Mouse (Mus musculus) intestine, embryonic 15.5 days (tissue): ENCODE data around the gene Tagln. TPM values are rescaled to one million over a fixed set of nuclear protein-coding genes. Genes with fewer than 3 reads are reported as not detected.

Experiments used
- ATAC-seq: fragments of 200-750 bp; cut with Nextera tagmentation; 2 replicates; pipeline ENCODE4 v1.8.0; 2017; ENCODE audit warnings: moderate TSS enrichment, moderate library complexity
- H3K27ac ChIP-seq: fragments of 300-500 bp; sonication (generic); 2 replicates; pipeline ENCODE4 v1.5.1; 2015; ENCODE audit warnings: mild to moderate bottlenecking, inconsistent platforms
- H3K27me3 ChIP-seq: fragments of 300-500 bp; sonication (generic); replicated peaks from 2 replicates; pipeline ENCODE4 v1.6.1; 2015; ENCODE audit warnings: inconsistent platforms
- H3K36me3 ChIP-seq: fragments of 300-500 bp; sonication (generic); 2 replicates; pipeline ENCODE4 v1.6.1; 2015; ENCODE audit warnings: inconsistent platforms
- H3K4me1 ChIP-seq: fragments of 300-500 bp; sonication (generic); replicated peaks from 2 replicates; pipeline ENCODE4 v1.6.1; 2015; ENCODE audit warnings: inconsistent platforms
- H3K4me2 ChIP-seq: fragments of 300-500 bp; sonication (generic); replicated peaks from 2 replicates; pipeline ENCODE4 v1.6.1; 2015; ENCODE audit warnings: mild to moderate bottlenecking, inconsistent platforms
- H3K4me3 ChIP-seq: fragments of 300-500 bp; sonication (generic); replicated peaks from 2 replicates; pipeline ENCODE4 v1.5.1; 2015; ENCODE audit warnings: inconsistent platforms
- H3K9ac ChIP-seq: fragments of 300-500 bp; sonication (generic); 2 replicates; pipeline ENCODE4 v1.6.1; 2015; ENCODE audit warnings: inconsistent platforms
- H3K9me3 ChIP-seq: fragments of 300-500 bp; sonication (generic); 2 replicates; pipeline ENCODE4 v1.6.1; 2016; ENCODE audit warnings: inconsistent platforms
- WGBS: fragments of 180-500 bp; shearing (Covaris S2); methylation state at CpG from one replicate; pipeline ENCODE4 v1.1.7; 2015; 5-methylcytosine and 5-hydroxymethylcytosine counted together
- polyA plus RNA-seq: library from polyadenylated mRNA; unstranded; fragments of >200 nt; fragmentation: Nextera tagmentation; extraction: Ambion mirVana; gene quantifications from 2 replicates; pipeline ENCODE4 v1.2.1, GENCODE M21; 2015

Tagln gene
- polyA plus RNA-seq, 1 experiment from 2014 or later = 304 TPM

DNA sequence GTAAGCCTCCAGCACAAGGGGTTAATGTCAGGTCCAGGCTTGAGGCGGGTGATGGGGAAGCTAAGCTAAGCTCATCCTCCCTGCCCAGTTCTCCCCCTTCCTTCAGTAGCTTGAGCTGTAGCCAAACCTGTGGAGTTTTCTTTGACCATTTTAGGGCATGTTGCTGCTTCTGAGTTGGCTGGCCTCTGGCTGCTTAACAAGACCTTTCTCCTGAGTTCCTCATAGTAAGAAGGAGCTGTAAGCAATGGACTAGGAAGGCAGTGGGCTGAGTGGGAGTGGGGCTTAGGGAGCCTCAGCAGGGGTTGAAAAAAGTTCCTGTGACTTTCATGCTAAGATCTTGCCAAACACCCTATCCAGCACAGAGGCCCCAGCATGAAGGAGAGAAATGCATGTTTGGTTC, 16.0 kb downstream of the Tagln start:
- H3K9me3 ChIP-seq = no peaks in the 10 kb centered on the region
- 44% methylated on average over 1 of the region's 1 CpGs for WGBS
- peaks cover 36% of the 10 kb centered on the region for H3K36me3 ChIP-seq
- no peak overlapping the region for H3K4me3 ChIP-seq
- peak; percentile 72 for ATAC-seq
- H3K9ac ChIP-seq = no peak overlapping the region; the same call in 1 of the 2 replicates
- peak overlapping the region; percentile 67 for H3K27ac ChIP-seq
- H3K27me3 ChIP-seq = no peaks in the 10 kb centered on the region
- H3K4me1 ChIP-seq = no peaks in the 10 kb centered on the region
- no peak overlapping the region for H3K4me2 ChIP-seq

DNA sequence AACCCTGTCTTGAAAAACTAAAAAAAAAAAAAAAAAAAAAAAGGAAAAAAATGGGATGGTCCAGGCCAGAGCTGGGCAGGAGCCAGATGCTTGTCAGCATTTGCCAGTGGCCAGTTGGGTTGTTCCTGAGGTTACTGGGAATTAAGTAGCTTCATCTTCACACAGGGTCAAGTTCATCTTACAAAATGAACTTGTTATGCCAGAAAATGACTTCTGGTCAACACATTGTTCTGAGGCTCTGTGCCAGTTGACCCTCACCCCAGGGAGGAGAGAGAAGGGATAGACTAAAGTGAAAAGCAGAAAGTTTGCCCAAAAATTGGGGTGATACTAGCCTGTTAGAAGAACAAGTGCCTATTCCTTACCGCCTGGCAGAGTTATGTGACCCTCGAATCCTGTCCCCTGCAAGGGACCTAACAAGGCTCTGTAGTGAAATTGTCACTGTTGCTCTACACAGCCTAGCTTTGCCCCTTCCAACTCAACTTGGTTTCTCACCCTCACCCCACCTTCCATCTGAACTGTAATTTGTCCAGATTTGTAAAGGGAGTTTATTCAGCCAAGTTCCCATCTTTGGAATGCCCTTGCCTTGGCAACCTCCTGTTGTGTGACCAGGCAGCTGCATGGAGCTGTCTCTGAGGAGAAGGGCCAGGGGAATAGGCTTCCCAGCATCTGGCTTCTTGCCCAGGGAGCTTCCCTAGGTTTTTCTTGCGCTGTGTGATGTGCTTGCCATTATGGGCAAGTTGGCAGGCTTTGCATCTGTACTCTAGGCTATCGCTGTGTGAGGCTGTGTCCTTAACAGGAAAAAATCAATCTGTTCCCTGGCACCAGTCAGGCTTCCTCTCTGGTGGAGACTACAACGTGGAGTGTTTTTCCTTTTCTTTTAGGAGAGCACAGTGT, 18.6 kb downstream of the Tagln start:
- H3K27ac ChIP-seq = peak overlapping the region; percentile 44; the same call in 1 of the 2 replicates
- ATAC-seq = no peak
- 71% methylated on average over 5 of the region's 5 CpGs for WGBS

DNA sequence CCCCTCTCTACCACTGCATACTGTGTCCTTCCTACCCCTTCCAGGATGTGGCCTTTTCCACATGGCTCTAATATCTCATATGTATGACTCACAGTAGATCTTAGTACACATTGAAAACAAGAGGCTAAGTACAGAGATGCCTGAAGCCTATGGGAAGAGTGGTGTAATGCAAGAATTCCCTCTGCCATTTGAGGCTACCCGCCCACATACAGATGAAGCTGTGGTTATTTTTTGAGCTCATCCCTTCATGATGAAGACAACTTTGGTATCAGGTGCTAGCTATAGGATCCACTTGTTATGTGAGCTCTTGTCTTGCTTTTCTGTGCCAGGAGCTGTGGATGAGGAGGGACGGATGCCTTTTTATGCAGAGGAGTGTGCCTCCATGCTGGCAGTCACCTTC, 20.2 kb downstream of the Tagln start:
- peaks cover 37% of the 10 kb centered on the region for H3K36me3 ChIP-seq
- WGBS = 88% methylated on average over 2 of the region's 2 CpGs

More for the DNA sequence above, 18.6 kb downstream of the Tagln start:
- Histone ChIP-seq H3K4me1 (no peaks in the 10 kb centered on the region), H3K27me3 (no peaks in the 10 kb centered on the region), H3K9ac (no peak overlapping the region), H3K4me2 (no peak overlapping the region), H3K36me3 (peaks cover 32% of the 10 kb centered on the region), H3K9me3 (no peaks in the 10 kb centered on the region), H3K4me3 (no peak overlapping the region)

DNA sequence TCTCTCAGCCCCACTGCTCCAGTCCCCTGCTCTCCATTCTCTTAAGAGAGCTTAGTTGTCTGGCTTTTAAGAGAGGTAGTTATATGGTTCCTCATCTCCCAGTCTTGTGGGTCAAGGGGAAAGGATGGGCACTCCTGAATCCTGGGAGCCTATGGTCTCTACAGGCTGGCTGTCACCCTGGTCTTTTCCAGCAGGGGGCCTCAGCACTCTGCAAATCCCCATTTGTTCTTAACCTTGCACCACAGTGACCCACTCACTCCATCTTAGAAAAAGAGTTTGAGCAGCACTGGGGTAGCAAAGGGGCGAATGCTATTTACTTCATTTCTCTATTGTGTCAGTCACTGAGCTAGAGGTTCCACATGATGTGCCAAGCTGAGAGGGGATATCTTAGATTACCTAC, 24.2 kb downstream of the Tagln start:
- Histone ChIP-seq H3K27me3 (no peaks in the 10 kb centered on the region), H3K4me2 (no peak overlapping the region), H3K9ac (no peak overlapping the region), H3K36me3 (peaks cover 34% of the 10 kb centered on the region), H3K27ac (no peak overlapping the region), H3K4me1 (peaks cover 11% of the 10 kb centered on the region), H3K4me3 (no peak overlapping the region), H3K9me3 (no peaks in the 10 kb centered on the region)
- WGBS = 62% methylated on average over 1 of the region's 1 CpGs
- no peak for ATAC-seq

More for the DNA sequence above, 20.2 kb downstream of the Tagln start:
- ATAC-seq = no peak
- Histone ChIP-seq H3K4me2 (no peak overlapping the region), H3K9me3 (no peaks in the 10 kb centered on the region), H3K9ac (no peak overlapping the region), H3K27ac (no peak overlapping the region), H3K4me3 (no peak overlapping the region), H3K4me1 (no peaks in the 10 kb centered on the region), H3K27me3 (no peaks in the 10 kb centered on the region)

DNA sequence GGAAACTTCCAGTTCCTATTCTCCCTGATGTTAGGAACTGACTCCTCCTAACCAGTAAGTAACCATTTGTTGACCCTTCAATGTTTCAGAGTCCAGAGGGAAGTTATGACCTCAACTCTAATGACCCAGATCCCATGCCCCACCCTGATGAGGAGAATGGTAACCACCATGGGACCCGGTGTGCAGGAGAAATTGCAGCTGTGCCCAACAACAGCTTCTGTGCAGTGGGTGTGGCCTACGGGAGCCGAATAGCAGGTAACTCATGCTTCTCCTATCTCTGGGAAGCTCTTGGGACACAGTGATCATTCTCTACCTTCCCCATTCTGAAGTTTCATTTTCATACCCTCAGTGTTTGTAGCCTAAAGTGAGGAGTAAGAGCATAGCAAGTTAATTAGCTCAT, 24.9 kb downstream of the Tagln start:
- Histone ChIP-seq H3K9ac (no peak overlapping the region), H3K9me3 (no peaks in the 10 kb centered on the region), H3K36me3 (peaks cover 31% of the 10 kb centered on the region), H3K4me2 (no peak overlapping the region), H3K27me3 (no peaks in the 10 kb centered on the region), H3K27ac (no peak overlapping the region), H3K4me3 (no peak overlapping the region), H3K4me1 (peaks cover 11% of the 10 kb centered on the region)
- ATAC-seq = no peak
- 83% methylated on average over 3 of the region's 3 CpGs for WGBS

DNA sequence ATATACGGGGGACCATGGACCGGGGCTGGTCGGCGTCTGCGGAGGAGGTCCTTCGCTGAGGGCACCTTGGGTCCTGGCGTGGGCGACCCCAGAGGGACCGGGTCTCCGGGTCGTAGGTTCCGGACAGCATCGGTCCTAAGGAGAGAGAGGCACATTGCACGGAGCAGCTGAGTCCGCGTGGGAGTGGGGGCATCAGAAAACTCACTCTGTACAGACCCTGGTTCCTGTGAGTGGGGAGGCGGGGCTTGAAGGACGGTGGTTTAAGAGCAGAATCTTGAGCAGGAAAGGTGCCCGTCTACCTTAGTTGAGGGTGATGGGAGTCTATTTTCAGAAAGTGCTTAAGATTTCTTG, 28.8 kb downstream of the Tagln start:
- WGBS = under 1% methylated on average over 19 of the region's 19 CpGs
- no peaks in the 10 kb centered on the region for H3K27me3 ChIP-seq
- peaks cover 20% of the 10 kb centered on the region for H3K36me3 ChIP-seq
- ATAC-seq = peak; percentile 44
- peaks cover 15% of the 10 kb centered on the region for H3K4me1 ChIP-seq
- H3K4me2 ChIP-seq = peak overlapping the region; percentile 77
- H3K4me3 ChIP-seq = peak overlapping the region; percentile 96
- H3K9ac ChIP-seq = peak overlapping the region; percentile 93
- peak overlapping the region; percentile 97 for H3K27ac ChIP-seq
- H3K9me3 ChIP-seq = no peaks in the 10 kb centered on the region

DNA sequence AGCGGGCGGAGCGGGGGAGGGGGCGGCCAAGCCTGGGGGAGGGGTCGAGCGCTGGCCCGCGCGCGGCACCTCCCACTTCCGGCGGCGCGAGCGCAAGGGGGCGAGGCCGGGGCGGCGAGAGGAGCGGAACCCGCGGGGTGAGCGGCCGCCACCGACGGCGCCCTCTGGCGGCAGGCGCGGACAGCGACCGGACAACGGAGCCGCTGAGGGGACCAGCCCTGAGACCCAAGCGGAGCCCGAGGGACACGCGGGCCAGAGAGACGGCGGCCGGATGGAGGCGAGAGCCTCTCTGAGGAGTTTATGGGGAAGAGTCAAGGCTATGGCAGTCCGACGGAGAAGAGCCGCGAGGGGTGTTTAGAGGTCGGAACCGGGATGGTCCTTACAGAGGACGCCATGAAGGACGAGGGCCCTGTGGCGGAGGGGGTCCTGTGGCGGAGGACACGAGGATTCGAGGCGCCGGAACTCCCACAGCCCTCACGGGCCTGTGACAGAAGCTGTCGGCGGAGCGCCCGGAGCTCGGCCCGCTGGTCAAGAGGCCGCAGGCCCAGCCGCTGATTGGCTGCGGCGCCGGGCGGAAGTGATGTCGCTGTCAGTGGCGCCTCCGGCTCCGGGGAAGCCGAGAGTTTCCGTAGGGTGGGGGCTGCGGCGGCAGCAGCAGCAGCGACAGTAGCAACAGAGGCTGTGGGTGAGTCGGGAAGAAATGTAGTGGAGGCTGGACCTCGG, 29.3 kb downstream of the Tagln start, which contains the start of the genes Pcsk7 and Rnf214:
Gene Pcsk7, plus strand, starts transcription at position 143 of the 723 bp plus-strand sequence.
Gene Rnf214, minus strand, starts transcription at position 557 of the 723 bp plus-strand sequence.
- H3K4me2 ChIP-seq = peak within 1 kb of the TSS; percentile 77
- peak; percentile 96 for ATAC-seq
- under 1% methylated on average over 69 of the region's 80 CpGs for WGBS
- no peaks in the 10 kb centered on the region for H3K9me3 ChIP-seq
- H3K4me1 ChIP-seq = peaks cover 15% of the 10 kb centered on the region
- H3K36me3 ChIP-seq = peaks cover 20% of the 10 kb centered on the region
- peak within 1 kb of the TSS; percentile 93 for H3K9ac ChIP-seq
- no peaks in the 10 kb centered on the region for H3K27me3 ChIP-seq
- H3K4me3 ChIP-seq = peak within 1 kb of the TSS; percentile 96
- H3K27ac ChIP-seq = peak within 1 kb of the TSS; percentile 97

DNA sequence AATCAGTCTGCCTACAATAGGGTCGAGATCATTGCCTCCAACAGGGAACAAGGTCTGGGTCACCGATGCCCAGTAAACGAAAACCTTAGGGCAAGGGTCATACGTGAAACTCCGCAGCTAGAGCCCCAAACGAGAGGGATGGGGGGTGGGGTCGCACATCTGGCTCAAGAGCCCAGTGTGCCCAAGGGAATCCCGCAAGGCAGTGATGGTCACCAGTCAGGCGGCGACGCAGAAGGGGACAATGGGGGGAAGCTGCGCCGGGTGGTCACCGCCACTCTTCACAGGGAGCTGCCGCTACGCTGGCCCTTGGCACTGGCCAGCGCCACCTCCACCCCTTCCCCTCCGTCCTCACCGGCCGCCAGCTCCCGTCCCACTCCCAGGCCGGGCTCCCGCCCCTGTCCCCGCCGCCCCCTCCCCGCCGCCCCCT, 30.0 kb downstream of the Tagln start:
- under 1% methylated on average over 16 of the region's 27 CpGs for WGBS
- H3K9ac ChIP-seq = peak overlapping the region; percentile 93

DNA sequence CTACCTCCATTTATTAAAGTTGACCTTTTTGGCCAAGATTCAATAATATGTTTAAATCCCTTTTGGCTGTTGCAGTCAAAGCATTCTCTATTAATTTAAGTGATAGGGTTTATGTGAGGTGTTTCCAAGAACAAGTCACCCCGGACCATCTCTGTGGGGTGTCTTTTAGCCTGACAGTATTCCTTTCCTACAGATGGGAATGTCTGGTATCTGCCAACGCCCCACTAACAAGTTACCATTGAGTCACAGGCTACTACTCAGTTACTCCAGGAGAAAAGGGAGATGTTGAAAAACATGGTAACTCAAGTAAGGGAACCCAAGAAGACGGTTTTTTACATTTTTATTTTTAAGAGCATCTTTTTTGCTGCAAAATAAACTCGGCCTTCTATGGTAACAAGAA, 30.7 kb downstream of the Tagln start:
- Histone ChIP-seq H3K4me1 (peaks cover 15% of the 10 kb centered on the region), H3K9me3 (no peaks in the 10 kb centered on the region), H3K9ac (no peak overlapping the region; the same call in 1 of the 2 replicates), H3K27ac (no peak overlapping the region), H3K36me3 (peaks cover 7% of the 10 kb centered on the region; the same call in 1 of the 2 replicates), H3K27me3 (no peaks in the 10 kb centered on the region), H3K4me3 (peak overlapping the region; percentile 96), H3K4me2 (peak overlapping the region; percentile 77)
- no peak for ATAC-seq
- WGBS = 53% methylated on average over 4 of the region's 4 CpGs

More for the DNA sequence above, 30.0 kb downstream of the Tagln start:
- Histone ChIP-seq H3K4me3 (peak overlapping the region; percentile 96), H3K9me3 (no peaks in the 10 kb centered on the region), H3K4me2 (peak overlapping the region; percentile 77), H3K36me3 (peaks cover 13% of the 10 kb centered on the region), H3K27ac (peak overlapping the region; percentile 97), H3K27me3 (no peaks in the 10 kb centered on the region), H3K4me1 (peaks cover 15% of the 10 kb centered on the region)
- peak; percentile 37 for ATAC-seq

DNA sequence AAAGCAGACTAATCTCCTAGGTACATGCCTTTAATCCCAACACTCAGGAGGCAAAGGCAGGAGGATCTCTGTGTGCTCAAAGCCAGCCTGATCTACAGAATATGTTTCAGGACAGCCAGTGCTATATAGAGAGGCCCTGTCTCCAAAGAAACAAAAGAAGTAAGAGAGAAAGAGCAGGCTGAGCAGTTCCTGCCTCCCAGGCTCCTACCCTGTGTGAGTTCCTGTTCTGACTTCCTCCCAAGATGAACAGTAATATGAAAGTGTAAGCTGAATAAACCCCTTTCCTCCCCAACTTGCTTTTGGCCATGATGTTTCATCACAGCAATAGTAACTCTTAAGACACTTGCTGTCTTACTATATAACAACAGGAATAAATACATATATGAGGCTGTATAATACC, 42.2 kb downstream of the Tagln start:
- Histone ChIP-seq H3K9me3 (no peaks in the 10 kb centered on the region), H3K36me3 (peaks cover 33% of the 10 kb centered on the region), H3K27me3 (no peaks in the 10 kb centered on the region), H3K27ac (no peak overlapping the region), H3K4me1 (no peaks in the 10 kb centered on the region), H3K9ac (no peak overlapping the region), H3K4me3 (no peak overlapping the region), H3K4me2 (no peak overlapping the region)
- no peak for ATAC-seq
